Mouse (Mus musculus) fibroblast of lung, adult 2 months (primary cell): ENCODE measurements at regions not wholly inside any gene's neighbourhood (a gene's known extent, or its start where the extent isn't known, plus 50 kb on each side); places are given as distances from the start of the nearest gene placed in this dataset.

ENCODE experiments used
- DNase-seq: peaks from one replicate; pipeline ENCODE4 v3.0.0-alpha.2; 2011; ENCODE audit warnings: low read depth

DNA sequence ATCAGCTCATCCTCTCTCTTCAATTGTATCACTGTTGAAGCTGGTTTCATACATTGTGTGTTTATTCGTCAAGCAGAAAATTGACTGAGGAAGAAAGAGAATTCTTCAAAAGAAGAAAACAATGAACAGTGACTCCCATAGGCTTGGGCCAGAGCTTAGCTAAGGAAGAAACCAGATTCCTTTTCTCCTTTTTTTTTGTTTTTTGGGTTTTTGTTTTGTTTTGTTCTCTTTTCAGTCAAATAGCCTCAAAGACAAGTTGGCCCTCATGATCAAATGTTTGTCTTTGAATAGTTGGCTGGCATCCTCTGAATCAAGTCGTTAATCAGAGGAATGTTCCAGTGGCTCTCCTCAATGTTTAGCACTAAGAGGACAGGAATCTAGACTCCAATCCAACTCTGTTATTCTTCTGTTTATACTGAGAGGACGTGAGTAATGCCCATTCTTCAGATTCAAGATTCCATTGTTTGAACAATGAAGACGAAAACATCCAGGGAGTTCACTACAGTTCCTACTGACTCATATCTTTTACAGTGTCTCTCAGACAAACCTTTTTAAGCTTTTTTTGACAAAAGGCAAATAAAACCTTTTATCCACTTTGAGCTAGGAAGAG, 86.1 kb upstream of the Adgrl4 start:
- peak; percentile 46 for DNase-seq

DNA sequence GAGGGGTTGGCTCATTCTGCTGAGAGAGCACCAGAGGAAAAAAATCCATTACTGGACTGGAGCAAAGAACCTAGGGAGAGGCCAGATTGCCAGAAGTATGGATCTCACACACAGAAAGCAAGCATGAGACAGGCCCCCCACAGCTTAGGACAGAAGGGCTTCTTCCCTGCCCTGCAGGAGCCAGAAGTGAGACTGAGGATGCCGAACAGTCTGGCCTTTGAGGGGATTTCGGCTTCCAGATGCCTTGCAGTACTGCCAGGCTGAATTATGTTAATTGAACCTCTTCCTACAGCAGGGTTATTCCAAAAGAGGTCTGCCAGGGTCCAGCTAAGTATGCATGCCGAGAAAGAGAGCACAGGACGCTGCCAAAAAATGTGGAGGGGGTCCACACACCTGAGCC, 71.4 kb upstream of the Adgrl4 start:
- no peak for DNase-seq

DNA sequence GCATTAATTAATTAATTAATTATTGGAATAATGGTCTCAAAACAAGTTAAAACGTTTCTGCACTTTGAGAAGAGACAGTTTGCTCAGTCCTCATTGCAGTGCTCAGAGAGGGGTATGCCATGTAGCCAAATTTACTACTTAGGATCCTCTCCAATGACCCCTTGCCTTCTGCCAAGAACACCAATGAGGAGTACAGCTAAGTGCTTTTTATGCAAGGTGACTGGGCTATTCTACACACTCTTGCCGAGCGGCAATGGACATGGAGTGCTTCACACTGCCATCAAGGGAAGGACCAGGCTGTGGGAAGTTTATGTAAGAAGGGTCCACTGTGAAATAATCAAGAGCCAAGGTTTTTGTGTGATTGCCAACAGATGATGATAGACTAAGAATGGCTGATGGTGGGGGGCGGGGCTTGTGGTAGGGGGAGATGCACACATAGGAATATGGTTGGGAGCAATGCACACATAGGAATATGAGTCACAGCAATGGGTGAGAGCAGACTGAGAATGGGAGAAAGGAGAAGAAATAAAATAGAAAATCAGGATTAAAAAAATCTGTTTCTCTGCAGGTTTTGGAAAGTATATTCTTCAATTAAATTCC, 70.9 kb upstream of the Adgrl4 start:
- DNase-seq: no peak

DNA sequence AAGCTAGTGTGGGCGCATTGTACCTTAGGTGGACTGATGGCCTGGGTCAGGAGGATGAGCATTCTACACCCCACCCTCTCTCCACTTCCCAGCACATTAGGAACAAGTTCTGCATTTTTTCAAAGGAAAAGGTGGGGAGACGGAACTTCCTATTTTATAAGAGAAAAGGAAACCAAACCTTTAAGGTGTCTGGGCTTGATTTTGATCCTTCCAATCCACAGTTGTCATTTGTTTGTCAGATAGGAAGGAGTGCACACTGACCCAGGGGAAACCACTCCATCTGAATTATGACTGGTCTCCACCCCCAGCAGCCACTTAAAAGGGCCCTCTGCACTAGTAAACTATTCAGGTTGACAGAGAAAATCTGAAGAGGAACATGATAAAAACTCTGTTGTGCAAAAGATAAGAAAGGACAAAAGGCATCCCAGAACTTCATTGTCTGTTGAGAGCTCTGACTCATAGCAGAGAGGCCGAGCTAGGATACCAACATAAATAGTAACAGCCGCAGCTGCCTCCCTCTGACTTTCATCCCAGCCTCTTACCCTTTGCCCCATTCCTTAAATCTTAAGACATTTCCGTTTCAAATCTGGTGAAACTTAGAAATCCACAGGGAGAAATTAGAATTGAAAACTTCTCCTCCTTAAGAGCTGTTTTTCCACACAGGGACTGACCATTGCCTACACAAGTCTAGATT, 54.2 kb upstream of the Adgrl4 start:
- no peak for DNase-seq

DNA sequence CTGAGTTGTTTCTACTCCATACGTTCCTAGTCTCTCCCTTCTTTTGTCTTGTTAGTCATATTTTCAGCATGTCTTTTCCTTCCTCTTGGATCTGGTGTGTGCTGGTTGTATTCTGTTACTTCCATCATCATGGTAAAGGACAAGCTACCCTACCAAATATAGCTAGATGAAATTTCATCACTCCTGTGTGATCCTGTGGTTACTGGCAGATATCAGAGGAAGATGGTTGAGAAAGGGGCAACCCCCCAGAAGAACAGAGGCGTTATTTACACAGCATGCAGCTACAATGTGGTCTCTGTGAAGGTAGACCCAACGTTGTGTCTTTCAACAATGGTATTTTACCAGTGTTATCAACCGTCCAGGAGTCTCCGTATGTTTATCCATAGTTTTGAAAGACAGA, 52.8 kb upstream of the Adgrl4 start:
- DNase-seq: no peak

DNA sequence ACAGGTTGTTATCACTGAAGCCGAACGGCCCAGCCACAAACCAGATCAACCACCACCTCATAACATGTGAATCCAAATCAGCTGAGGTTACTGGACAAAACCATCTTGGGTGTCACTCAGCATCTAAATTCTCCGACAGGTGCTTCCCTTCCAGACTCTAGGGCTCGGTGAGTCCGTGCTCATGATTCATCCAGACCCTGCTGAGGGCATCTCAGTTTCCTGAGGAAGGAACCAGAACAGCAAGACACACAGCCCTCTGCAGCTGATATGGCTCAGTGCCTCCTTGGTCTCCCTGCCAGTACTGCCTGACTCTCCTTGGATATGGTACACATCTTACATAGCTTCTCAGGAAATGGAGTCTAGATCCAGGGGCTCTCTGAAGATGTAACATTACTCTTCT, 51.6 kb upstream of the Adgrl4 start:
- DNase-seq: no peak
